Mouse (Mus musculus) embryonic fibroblast, embryonic 13.5 days (primary cell): Measurements from ENCODE around the gene Tubgcp6.

Source experiments
- CTCF ChIP-seq: IDR thresholded peaks from 2 replicates; pipeline ENCODE4 v1.5.1; 2011; ENCODE audit warnings: mild to moderate bottlenecking, control low read depth, low read length, moderate library complexity, borderline replicate concordance; ENCODE audit not compliant: insufficient read depth
- POLR2A ChIP-seq: IDR thresholded peaks from 2 replicates; pipeline ENCODE4 v1.6.1; 2011; ENCODE audit warnings: low read depth, mild to moderate bottlenecking, control low read depth, low read length, moderate library complexity

DNA sequence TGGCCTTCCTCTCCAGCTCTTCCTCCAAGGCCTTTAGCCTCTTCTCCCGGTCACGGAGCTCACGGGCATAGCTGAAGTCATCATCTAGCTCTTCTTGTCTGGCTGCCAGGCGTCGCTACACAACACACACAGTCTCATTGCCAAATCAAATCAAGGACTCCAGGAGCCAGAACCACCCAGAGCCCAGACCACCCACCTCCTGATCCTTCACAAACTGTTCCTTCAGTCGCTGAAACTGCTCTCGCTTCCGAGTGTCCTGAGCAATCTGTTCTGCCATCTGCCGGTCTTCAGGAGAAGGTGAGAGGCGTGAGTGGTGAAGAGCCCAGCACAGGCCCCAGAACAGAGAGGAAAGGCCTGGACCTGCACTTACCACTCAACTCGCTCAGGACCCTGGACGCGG lies 16.8 kb downstream of the Tubgcp6 start:
- TF ChIP-seq CTCF, result no peak
- no peak for TF ChIP-seq POLR2A
